Mouse (Mus musculus) left cerebral cortex, postnatal 25 days (tissue): Measurements from ENCODE around the gene Tvp23b. TPM values are rescaled to one million over a fixed set of nuclear protein-coding genes. Genes with fewer than 3 reads are reported as not detected.

Experiments
- DNase-seq, 2 experiments: peaks; one replicate each; pipeline ENCODE4 v3.0.0; 2022; ENCODE audit warnings: low spot score in 2 of 2, mixed read lengths in 1 of 2
- intact Hi-C: fragments of 180-260 bp; cut with DNase I; formaldehyde crosslinking; loops from one replicate; pipeline ENCODE4 v1.15.1; 2025
- total RNA-seq, 2 experiments: library from RNA; stranded (reverse); gene quantifications; 2 replicates each; pipeline ENCODE4 v1.2.3; 2021

Tvp23b gene
- total RNA-seq = 10 to 100 TPM; 28.3 to 31.0 TPM

- peak; percentile 95 to 99 for DNase-seq
- intact Hi-C loops = no loop called here
Measured at GRCm38 (mm10) chr11:62879220-62880048, at the start of gene Tvp23b. Tvp23b (plus strand) TSS chr11:62879455.

GRCm38 (mm10) chr11:62830387-62830786 is 48.9 kb upstream of the Tvp23b start:
- intact Hi-C loops = no loop called here
- DNase-seq = no peak

GRCm38 (mm10) chr11:62831906-62832305 is 47.3 kb upstream of the Tvp23b start:
- DNase-seq = no peak
- intact Hi-C loops = no loop called here

- no peak for DNase-seq
- intact Hi-C loops = no loop called here
Measured at GRCm38 (mm10) chr11:62844562-62844961, 34.7 kb upstream of the Tvp23b start.

- intact Hi-C loops = no loop called here
- no peak for DNase-seq
Measured at GRCm38 (mm10) chr11:62845730-62846129, 33.5 kb upstream of the Tvp23b start.

GRCm38 (mm10) chr11:62846961-62847654 is 32.1 kb upstream of the Tvp23b start, which contains the start of gene Fbxw10:
Fbxw10 (plus strand) TSS chr11:62847069.
- peak; percentile 15 to 51 for DNase-seq
- intact Hi-C loops = no loop called here

- intact Hi-C loops = no loop called here
- DNase-seq = peak in 1 of 2 experiments; percentile 7
Measured at GRCm38 (mm10) chr11:62847655-62848191, 31.5 kb upstream of the Tvp23b start.

GRCm38 (mm10) chr11:62848301-62848700 is 31.0 kb upstream of the Tvp23b start:
- intact Hi-C loops = no loop called here
- no peak for DNase-seq

GRCm38 (mm10) chr11:62851199-62851598 is 28.1 kb upstream of the Tvp23b start:
- intact Hi-C loops = loop anchor here (1.0 to 5.0 kb wide), 2 partner anchors 94 to 109 kb away; no protein-coding TSS in a partner anchor
- DNase-seq = peak in 1 of 2 experiments; percentile 34

- intact Hi-C loops = loop anchor here (5.0 kb wide), 1 partner anchor 111 kb away; no protein-coding TSS in a partner anchor
- DNase-seq = no peak
Measured at GRCm38 (mm10) chr11:62853334-62853733, 25.9 kb upstream of the Tvp23b start.

- intact Hi-C loops = no loop called here
- DNase-seq = no peak
Measured at GRCm38 (mm10) chr11:62865562-62865961, 13.7 kb upstream of the Tvp23b start.

GRCm38 (mm10) chr11:62866685-62867084 is 12.6 kb upstream of the Tvp23b start:
- no peak for DNase-seq
- intact Hi-C loops = no loop called here

GRCm38 (mm10) chr11:62869201-62869600 is 10.1 kb upstream of the Tvp23b start:
- peak in 1 of 2 experiments; percentile 6 for DNase-seq
- intact Hi-C loops = no loop called here

- no peak for DNase-seq
- intact Hi-C loops = no loop called here
Measured at GRCm38 (mm10) chr11:62869715-62870371, 9.4 kb upstream of the Tvp23b start.

GRCm38 (mm10) chr11:62873479-62873878 is 5.8 kb upstream of the Tvp23b start:
- intact Hi-C loops = no loop called here
- DNase-seq = no peak

GRCm38 (mm10) chr11:62875696-62876095 is 3.6 kb upstream of the Tvp23b start:
- intact Hi-C loops = no loop called here
- no peak for DNase-seq

- DNase-seq = no peak
- intact Hi-C loops = no loop called here
Measured at GRCm38 (mm10) chr11:62876445-62876844, 2.8 kb upstream of the Tvp23b start.

- intact Hi-C loops = no loop called here
Measured at GRCm38 (mm10) chr11:62877391-62877790, 1.9 kb upstream of the Tvp23b start.

GRCm38 (mm10) chr11:62878728-62879127 is 527 bp upstream of the Tvp23b start:
- peak; percentile 22 to 33 for DNase-seq
- intact Hi-C loops = no loop called here

More at GRCm38 (mm10) chr11:62877391-62877790, 1.9 kb upstream of the Tvp23b start:
- DNase-seq = no peak

- no peak for DNase-seq
- intact Hi-C loops = no loop called here
Measured at GRCm38 (mm10) chr11:62883407-62883806, 4.2 kb downstream of the Tvp23b start.
